Mouse (Mus musculus) heart, postnatal 25 days (tissue): ENCODE results near the gene Slc26a11. TPM values are rescaled to one million over a fixed set of nuclear protein-coding genes. Genes with fewer than 3 reads are reported as not detected.

ENCODE experiments used
- DNase-seq: peaks from one replicate; pipeline ENCODE4 v3.0.0; 2022; ENCODE audit warnings: low spot score
- intact Hi-C: fragments of 180-260 bp; cut with DNase I; formaldehyde crosslinking; loops from one replicate; pipeline ENCODE4 v1.15.1; 2025
- microRNA-seq: library from miRNA; unstranded; fragments of <30 nt; microRNA quantifications from one replicate; pipeline ENCODE4 v1.2.0, GENCODE M21; 2022
- total RNA-seq, 2 experiments: library from RNA; stranded (reverse); gene quantifications; 2 replicates each; pipeline ENCODE4 v1.2.3; 2021

Slc26a11 gene
- total RNA-seq, 2 experiments from 2014 or later, result 2.3 to 2.8 TPM

- intact Hi-C loops, result loop anchor here (5.0 kb wide), 1 partner anchor 36 kb away; the partner anchor contains the start of genes Sgsh and Slc26a11
- DNase-seq, result peak; percentile 59
Measured at GRCm38 (mm10) chr11:119392800-119393482, 37.6 kb downstream of the Slc26a11 start, which contains the start of gene Rnf213. Gene Rnf213, plus strand, starts transcription at chr11:119393100.

GRCm38 (mm10) chr11:119393483-119393804 is 38.1 kb downstream of the Slc26a11 start:
- no peak for DNase-seq
- intact Hi-C loops, result loop anchor here (5.0 kb wide), 1 partner anchor 36 kb away; the partner anchor contains the start of genes Sgsh and Slc26a11

- intact Hi-C loops, result loop anchor here (5.0 kb wide), 1 partner anchor 37 kb away; the partner anchor contains the start of genes Sgsh and Slc26a11
- DNase-seq, result no peak
Measured at GRCm38 (mm10) chr11:119394210-119394609, 38.9 kb downstream of the Slc26a11 start.

- intact Hi-C loops, result no loop called here
- DNase-seq, result no peak
Measured at GRCm38 (mm10) chr11:119395394-119395793, 40.0 kb downstream of the Slc26a11 start.

GRCm38 (mm10) chr11:119395931-119396330 is 40.6 kb downstream of the Slc26a11 start:
- intact Hi-C loops, result no loop called here
- no peak for DNase-seq

GRCm38 (mm10) chr11:119396461-119396860 is 41.1 kb downstream of the Slc26a11 start:
- DNase-seq, result no peak
- intact Hi-C loops, result no loop called here

GRCm38 (mm10) chr11:119402501-119403160 is 47.3 kb downstream of the Slc26a11 start:
- intact Hi-C loops, result loop anchor here (5.0 kb wide), 1 partner anchor 40 kb away; no protein-coding TSS in a partner anchor
- DNase-seq, result no peak

- no peak for DNase-seq
- intact Hi-C loops, result loop anchor here (2.0 to 5.0 kb wide), 2 partner anchors 42 to 64 kb away; no protein-coding TSS in a partner anchor
Measured at GRCm38 (mm10) chr11:119404627-119405026, 49.3 kb downstream of the Slc26a11 start.

GRCm38 (mm10) chr11:119407381-119407780 is 52.0 kb downstream of the Slc26a11 start:
- no peak for DNase-seq
- intact Hi-C loops, result no loop called here

- intact Hi-C loops, result no loop called here
- DNase-seq, result no peak
Measured at GRCm38 (mm10) chr11:119407977-119408376, 52.6 kb downstream of the Slc26a11 start.

- intact Hi-C loops, result no loop called here
- no peak for DNase-seq
Measured at GRCm38 (mm10) chr11:119419327-119420118, 64.2 kb downstream of the Slc26a11 start.

- no peak for DNase-seq
- intact Hi-C loops, result no loop called here
Measured at GRCm38 (mm10) chr11:119420426-119420825, 65.1 kb downstream of the Slc26a11 start.

- intact Hi-C loops, result no loop called here
- DNase-seq, result no peak
Measured at GRCm38 (mm10) chr11:119427431-119427830, 72.1 kb downstream of the Slc26a11 start.

- intact Hi-C loops, result no loop called here
- no peak for DNase-seq
Measured at GRCm38 (mm10) chr11:119427986-119428385, 72.6 kb downstream of the Slc26a11 start.

- no peak for DNase-seq
- intact Hi-C loops, result no loop called here
Measured at GRCm38 (mm10) chr11:119428649-119429136, 73.3 kb downstream of the Slc26a11 start.

Small RNA genes lying within 50 kb of the gene (microRNA-seq; reads per million reads assigned to microRNA genes)
- gene Mir1932, result 1.4 reads per million

Other genes with a start within 250 kb of the Slc26a11 start
- gene Tbc1d16, start 127.1 kb upstream of the Slc26a11 start, total RNA-seq, result 10 to 100 TPM; 65.1 to 66.4 TPM
- not detected for gene Ccdc40, start 127.0 kb upstream of the Slc26a11 start, total RNA-seq
- 10 to 100 TPM; 69.6 to 73.2 TPM for gene Gaa, start 87.7 kb upstream of the Slc26a11 start, total RNA-seq
- 10 to 100 TPM; 64.8 to 67.6 TPM for gene Eif4a3, start 55.5 kb upstream of the Slc26a11 start, total RNA-seq
- under 1 TPM; 0.08 to 0.10 TPM for gene Card14, start 47.8 kb upstream of the Slc26a11 start, total RNA-seq
- gene Sgsh, start within 50 bp of the Slc26a11 start, total RNA-seq, result 1 to 10 TPM; 4.8 to 5.1 TPM
- 10 to 100 TPM; 14.6 TPM for gene Rnf213, start 37.5 kb downstream of the Slc26a11 start, total RNA-seq
- 10 to 100 TPM in 1 of 2 experiments, 1 to 10 TPM in 1; 7.1 to 10.3 TPM for gene Endov, start 135.8 kb downstream of the Slc26a11 start, total RNA-seq
- under 1 TPM; 0.26 to 0.34 TPM for gene Nptx1, start 192.2 kb downstream of the Slc26a11 start, total RNA-seq
- gene Rptor, start 247.3 kb downstream of the Slc26a11 start, total RNA-seq, result 10 to 100 TPM; 32.5 to 34.4 TPM